Mouse (Mus musculus): ENCODE measurements around the gene Rasgrp1.

- TF ChIP-seq POLR2A (IDR thresholded peaks at IDR 0.05; ENCODE audit: insufficient read length, low read depth) (no peak), TCF12 (IDR thresholded peaks at IDR 0.05; ENCODE audit: insufficient read depth, poor library complexity, severe bottlenecking) (no peak), MAX (IDR thresholded peaks at IDR 0.05; ENCODE audit: low read depth) (no peak), USF1 (IDR thresholded peaks at IDR 0.05; ENCODE audit: low read depth) (no peak), REST (IDR thresholded peaks at IDR 0.05; ENCODE audit: insufficient read depth, insufficient read length) (no peak), MYOG (IDR thresholded peaks at IDR 0.05; ENCODE audit: control insufficient read depth in 1 of 3, insufficient read depth in 1 of 3, insufficient read length in 2 of 3, low read depth in 2 of 3) (no peak), POLR2AphosphoS2 (IDR thresholded peaks at IDR 0.05; ENCODE audit: insufficient read length, low read depth) (no peak), E2F4 (IDR thresholded peaks at IDR 0.05; ENCODE audit: insufficient read depth) (no peak), MYOD1 (IDR thresholded peaks at IDR 0.05; ENCODE audit: control insufficient read depth in 1 of 3, insufficient read length in 2 of 3, low read depth in 2 of 3) (no peak), TCF3 (IDR thresholded peaks at IDR 0.05; ENCODE audit: insufficient read length, low read depth) (no peak), CEBPB (IDR thresholded peaks at IDR 0.05; ENCODE audit: insufficient read depth, poor library complexity, severe bottlenecking) (no peak)
Measured at GRCm38 (mm10) chr2:117309046-117309445, 33.8 kb downstream of the Rasgrp1 start.

Data from myocyte (in vitro differentiated cells).